Comparison of ENCODE assay signal across 8 mouse cellular contexts in the genomic region with DNA sequence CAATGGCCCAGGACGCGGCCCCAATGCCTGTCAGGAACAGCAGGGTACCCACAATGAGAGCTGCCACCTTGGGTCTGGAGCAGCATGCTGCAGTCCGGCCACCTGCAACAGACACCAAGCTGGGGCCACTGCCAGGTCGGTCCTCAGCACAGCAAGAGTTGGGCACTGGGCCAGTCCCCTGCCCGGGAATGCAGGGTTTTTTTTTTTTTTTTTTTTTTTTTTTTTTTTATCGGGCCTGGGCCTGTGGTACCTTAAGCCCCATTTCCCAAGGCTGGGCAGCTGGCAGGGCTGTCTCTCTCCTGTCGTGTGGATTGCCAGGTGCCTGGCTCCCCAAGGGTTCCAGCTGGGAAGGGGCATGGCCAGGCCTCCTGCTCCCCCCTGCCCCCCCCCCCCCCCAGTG. TPM values are rescaled to one million over a fixed set of nuclear protein-coding genes. Genes with fewer than 3 reads are reported as not detected.
DNase-seq lines count a peak whose midpoint lies in the region; ATAC-seq and TF ChIP-seq lines count a peak whose summit lies in the region.
"Had no signal": no experiment of that assay in that cellular context is flagged by ENCODE, and none has a peak within 500 bp of the region (broad histone marks: within the 10 kb centered on the region; RNA-seq: fewer than 3 reads in every experiment).

No protein-coding gene starts in this region.

- no peak overlapping the region for H3K4me2 ChIP-seq in kidney, embryonic 14.5 days (replicated peaks; ENCODE audit: low read depth, low read length)

- H3K27me3 ChIP-seq in kidney, adult 2 months (replicated peaks; ENCODE audit: control insufficient read depth, insufficient read depth, low read length), result no peaks in the 10 kb centered on the region
- H3K27me3 ChIP-seq in kidney, embryonic 14.5 days (ENCODE audit: control insufficient read depth, insufficient read depth, low read length), result no peaks in the 10 kb centered on the region
- H3K27me3 ChIP-seq in cerebellum, adult 2 months (ENCODE audit: control insufficient read depth, insufficient read depth, low read length), result no peaks in the 10 kb centered on the region
- H3K27me3 ChIP-seq: Patski had no signal

- no peaks in the 10 kb centered on the region for H3K9me3 ChIP-seq in kidney, embryonic 14.5 days (ENCODE audit: control insufficient read depth, low read length)

- ATAC-seq in kidney, embryonic 14.5 days (ENCODE audit: low FRiP score, low TSS enrichment), result no peak
- ATAC-seq: Patski had no signal

- no peak overlapping the region for H3K4me3 ChIP-seq in kidney, adult 2 months (ENCODE audit: insufficient read depth, low read depth, low read length)
- no peak overlapping the region for H3K4me3 ChIP-seq in kidney, embryonic 14.5 days (ENCODE audit: low read length)
- no peak overlapping the region for H3K4me3 ChIP-seq in cerebellum, adult 2 months (replicated peaks; ENCODE audit: insufficient read depth, low read depth, low read length)

- no peak for TF ChIP-seq POLR2A in kidney, adult 2 months (IDR thresholded peaks at IDR 0.05; ENCODE audit: low read depth, low read length)
- TF ChIP-seq POLR2A in cerebellum, adult 2 months (IDR thresholded peaks at IDR 0.05; ENCODE audit: borderline replicate concordance, insufficient read depth, low read length), result no peak

- no peak overlapping the region for H3K27ac ChIP-seq in kidney, adult 2 months (ENCODE audit: insufficient read depth, low read depth, low read length)
- H3K27ac ChIP-seq in kidney, embryonic 14.5 days (ENCODE audit: low read depth, low read length), result no peak overlapping the region
- H3K27ac ChIP-seq in cerebellum, adult 2 months (ENCODE audit: insufficient read depth, low read length), result no peak overlapping the region

- H3K36me3 ChIP-seq in kidney, adult 2 months (ENCODE audit: control insufficient read depth, insufficient read depth, low read length), result no peaks in the 10 kb centered on the region
- H3K36me3 ChIP-seq in kidney, embryonic 14.5 days (ENCODE audit: control insufficient read depth, insufficient read depth, low read length), result no peaks in the 10 kb centered on the region

- intact Hi-C loops in left cerebral cortex, postnatal 36 days (cut with DNase I), result no loop called here

- no peak overlapping the region for H3K9ac ChIP-seq in kidney, embryonic 14.5 days (ENCODE audit: low read depth, low read length)

- TF ChIP-seq CTCF in kidney, adult 2 months (conservative IDR thresholded peaks at IDR 0.05; ENCODE audit: insufficient read depth, insufficient read length, low read depth, low read length), result no peak
- no peak for TF ChIP-seq CTCF in cerebellum, adult 2 months (IDR thresholded peaks at IDR 0.05; ENCODE audit: borderline replicate concordance, insufficient read depth, low read depth, low read length)

- 30% methylated on average over 7 of the region's 7 CpGs for WGBS in kidney, adult 2 months
- 49% methylated on average over 7 of the region's 7 CpGs for WGBS in kidney, embryonic 14.5 days
- WGBS in cerebellum, adult 2 months, result 5% methylated on average over 7 of the region's 7 CpGs

- DNase-seq in kidney, adult 2 months, result peak; percentile 91
- DNase-seq in cerebellum, adult 2 months, result peak; percentile 78
- DNase-seq in gastrocnemius, postnatal 25 days, result peak; percentile 65
- peak; percentile 39 for DNase-seq in lung, postnatal 25 days (ENCODE audit: low spot score)
- no peak for DNase-seq in urinary bladder, postnatal 36 days (ENCODE audit: low spot score in 2 of 2)
- DNase-seq in left cerebral cortex, postnatal 36 days (ENCODE audit: low spot score in 2 of 2), result no peak

- peaks cover 42% of the 10 kb centered on the region for H3K4me1 ChIP-seq in kidney, adult 2 months (ENCODE audit: control insufficient read depth, insufficient read depth, low read length)
- peaks cover 15% of the 10 kb centered on the region for H3K4me1 ChIP-seq in kidney, embryonic 14.5 days (ENCODE audit: control insufficient read depth, insufficient read depth, low read length)
- H3K4me1 ChIP-seq in cerebellum, adult 2 months (ENCODE audit: control insufficient read depth, insufficient read depth, low read length), result peaks cover 14% of the 10 kb centered on the region

RNA-seq across cellular contexts. Expression of gene Hpn, which starts 6.0 kb away (rescaled TPM):
- polyA plus RNA-seq in kidney, adult 2 months (2012; rRNA removed), result 626 and 739 TPM in 2 replicates
- polyA plus RNA-seq in kidney, embryonic 14.5 days (2014; fragmentation: Nextera tagmentation; extraction: Ambion mirVana), result 26.4 and 27.5 TPM in 2 replicates
- polyA plus RNA-seq in cerebellum, adult 2 months (2012; rRNA removed), result 9.4 and 10.8 TPM in 2 replicates
- 10 to 100 TPM; 15.5 to 17.3 TPM for total RNA-seq in gastrocnemius, postnatal 25 days (2021)
- total RNA-seq in left cerebral cortex, postnatal 36 days (2021), result 1 to 10 TPM; 2.1 to 4.5 TPM

RNA-seq across cellular contexts. Expression of gene Scn1b, which starts 17.7 kb away (rescaled TPM):
- 25.1 and 27.9 TPM in 2 replicates for polyA plus RNA-seq in kidney, adult 2 months (2012; rRNA removed)
- polyA plus RNA-seq in kidney, embryonic 14.5 days (2014; fragmentation: Nextera tagmentation; extraction: Ambion mirVana), result 1.0 and 1.6 TPM in 2 replicates
- polyA plus RNA-seq in cerebellum, adult 2 months (2012; rRNA removed), result 1,376 and 1,380 TPM in 2 replicates
- total RNA-seq in gastrocnemius, postnatal 25 days (2021), result 100 to 1,000 TPM; 787 to 821 TPM
- total RNA-seq in left cerebral cortex, postnatal 36 days (2021), result 100 to 1,000 TPM; 640 to 844 TPM

RNA-seq across cellular contexts. Expression of gene Fxyd3, which starts 32.6 kb away (rescaled TPM):
- polyA plus RNA-seq in kidney, adult 2 months (2012; rRNA removed), result 4.8 and 5.1 TPM in 2 replicates
- 13.4 and 18.2 TPM in 2 replicates for polyA plus RNA-seq in kidney, embryonic 14.5 days (2014; fragmentation: Nextera tagmentation; extraction: Ambion mirVana)
- 1.3 and 1.4 TPM in 2 replicates for polyA plus RNA-seq in cerebellum, adult 2 months (2012; rRNA removed)
- 1 to 10 TPM; 1.7 to 3.2 TPM for total RNA-seq in gastrocnemius, postnatal 25 days (2021)
- not detected for total RNA-seq in left cerebral cortex, postnatal 36 days (2021)
- polyA plus RNA-seq: Patski had no signal

RNA-seq across cellular contexts. Expression of gene Gramd1a, which starts 46.6 kb away (rescaled TPM):
- polyA plus RNA-seq in kidney, adult 2 months (2012; rRNA removed), result 53.8 and 57.1 TPM in 2 replicates
- polyA plus RNA-seq in kidney, embryonic 14.5 days (2014; fragmentation: Nextera tagmentation; extraction: Ambion mirVana), result 50.3 and 61.9 TPM in 2 replicates
- 148 and 153 TPM in 2 replicates for polyA plus RNA-seq in cerebellum, adult 2 months (2012; rRNA removed)
- 10 to 100 TPM; 40.5 to 41.2 TPM for total RNA-seq in gastrocnemius, postnatal 25 days (2021)
- total RNA-seq in left cerebral cortex, postnatal 36 days (2021), result 100 to 1,000 TPM in 1 of 2 experiments, 10 to 100 TPM in 1; 94.0 to 120 TPM

RNA-seq across cellular contexts. Expression of gene Lgi4, which starts 49.9 kb away (rescaled TPM):
- 0.99 and 2.2 TPM in 2 replicates for polyA plus RNA-seq in kidney, adult 2 months (2012; rRNA removed)
- polyA plus RNA-seq in kidney, embryonic 14.5 days (2014; fragmentation: Nextera tagmentation; extraction: Ambion mirVana), result 0.47 TPM in 1 of 2 replicates, not detected in the other
- polyA plus RNA-seq in cerebellum, adult 2 months (2012; rRNA removed), result 48.9 and 54.2 TPM in 2 replicates
- total RNA-seq in gastrocnemius, postnatal 25 days (2021), result 1 to 10 TPM; 4.1 to 5.4 TPM
- total RNA-seq in left cerebral cortex, postnatal 36 days (2021), result 10 to 100 TPM; 27.4 to 28.7 TPM

Comparison
In these comparisons a context has a peak if more than half of its experiments do, and no peak if none do; other contexts are left out.
1. RNA of gene Hpn, which starts 6.0 kb away (polyA plus RNA-seq): 626 to 739 TPM in kidney, adult 2 months; 26.4 to 27.5 TPM in kidney, embryonic 14.5 days and 9.4 to 10.8 TPM in cerebellum, adult 2 months; every median in the first group is over 10 times any median in the second.
2. DNase-seq: peak in kidney, adult 2 months (single experiment), cerebellum, adult 2 months (2 of 2), gastrocnemius, postnatal 25 days (single experiment) and lung, postnatal 25 days (single experiment); none in urinary bladder, postnatal 36 days (0 of 2) and left cerebral cortex, postnatal 36 days (0 of 2).
3. RNA of gene Scn1b, which starts 17.7 kb away (polyA plus RNA-seq): 1,376 to 1,380 TPM in cerebellum, adult 2 months; 25.1 to 27.9 TPM in kidney, adult 2 months and 1.0 to 1.6 TPM in kidney, embryonic 14.5 days; every median in the first group is over 10 times any median in the second.